Mouse (Mus musculus): ENCODE results near the gene Vps51.

Vps51 gene

GRCm38 (mm10) chr19:6082156-6082555 is 5.1 kb upstream of the Vps51 start, which contains the start of gene Gm28374:
Gm28374 (minus strand) TSS chr19:6082256.
- in situ Hi-C loops (cut with MboI; ENCODE audit: low sequenced_read_pairs) = no loop called here

- in situ Hi-C loops (cut with MboI; ENCODE audit: low sequenced_read_pairs) = no loop called here
Measured at GRCm38 (mm10) chr19:6079983-6080480, 3.0 kb upstream of the Vps51 start, which contains the start of gene Tmem262. Tmem262 (plus strand) TSS chr19:6080033.

- in situ Hi-C loops (cut with MboI; ENCODE audit: low sequenced_read_pairs) = no loop called here
Measured at GRCm38 (mm10) chr19:6073889-6074288, 3.1 kb downstream of the Vps51 start.

- in situ Hi-C loops (cut with MboI; ENCODE audit: low sequenced_read_pairs) = no loop called here
Measured at GRCm38 (mm10) chr19:6071261-6071660, 5.8 kb downstream of the Vps51 start.

- in situ Hi-C loops (cut with MboI; ENCODE audit: low sequenced_read_pairs) = no loop called here
Measured at GRCm38 (mm10) chr19:6070571-6071250, 6.3 kb downstream of the Vps51 start.

- in situ Hi-C loops (cut with MboI; ENCODE audit: low sequenced_read_pairs) = no loop called here
Measured at GRCm38 (mm10) chr19:6069851-6070250, 7.2 kb downstream of the Vps51 start.

- in situ Hi-C loops (cut with MboI; ENCODE audit: low sequenced_read_pairs) = no loop called here
Measured at GRCm38 (mm10) chr19:6068951-6069350, 8.1 kb downstream of the Vps51 start.

GRCm38 (mm10) chr19:6067724-6068415 is 9.2 kb downstream of the Vps51 start, which contains the start of gene Tm7sf2:
Tm7sf2 (minus strand) TSS chr19:6068373.
- in situ Hi-C loops (cut with MboI; ENCODE audit: low sequenced_read_pairs) = no loop called here

- in situ Hi-C loops (cut with MboI; ENCODE audit: low sequenced_read_pairs) = no loop called here
Measured at GRCm38 (mm10) chr19:6067011-6067723, 9.9 kb downstream of the Vps51 start.

GRCm38 (mm10) chr19:6066571-6066970 is 10.5 kb downstream of the Vps51 start:
- in situ Hi-C loops (cut with MboI; ENCODE audit: low sequenced_read_pairs) = no loop called here

- in situ Hi-C loops (cut with MboI; ENCODE audit: low sequenced_read_pairs) = no loop called here
Measured at GRCm38 (mm10) chr19:6063081-6063480, 13.9 kb downstream of the Vps51 start.

GRCm38 (mm10) chr19:6062418-6062817 is 14.6 kb downstream of the Vps51 start:
- in situ Hi-C loops (cut with MboI; ENCODE audit: low sequenced_read_pairs) = no loop called here

- in situ Hi-C loops (cut with MboI; ENCODE audit: low sequenced_read_pairs) = no loop called here
Measured at GRCm38 (mm10) chr19:6061641-6062302, 15.3 kb downstream of the Vps51 start.

GRCm38 (mm10) chr19:6061021-6061533 is 16.0 kb downstream of the Vps51 start, which contains the start of gene Znhit2:
Znhit2 (plus strand) TSS chr19:6061192.
- in situ Hi-C loops (cut with MboI; ENCODE audit: low sequenced_read_pairs) = no loop called here

GRCm38 (mm10) chr19:6058966-6059365 is 18.1 kb downstream of the Vps51 start:
- in situ Hi-C loops (cut with MboI; ENCODE audit: low sequenced_read_pairs) = no loop called here

GRCm38 (mm10) chr19:6058513-6058912 is 18.5 kb downstream of the Vps51 start:
- in situ Hi-C loops (cut with MboI; ENCODE audit: low sequenced_read_pairs) = no loop called here

- in situ Hi-C loops (cut with MboI; ENCODE audit: low sequenced_read_pairs) = no loop called here
Measured at GRCm38 (mm10) chr19:6057313-6058096, 19.5 kb downstream of the Vps51 start, which contains the start of the genes Mrpl49 and Fau. Mrpl49 (minus strand) TSS chr19:6057785. Fau (plus strand) TSS chr19:6057844.

- in situ Hi-C loops (cut with MboI; ENCODE audit: low sequenced_read_pairs) = no loop called here
Measured at GRCm38 (mm10) chr19:6056696-6057095, 20.3 kb downstream of the Vps51 start.

- in situ Hi-C loops (cut with MboI; ENCODE audit: low sequenced_read_pairs) = no loop called here
Measured at GRCm38 (mm10) chr19:6054296-6054695, 22.7 kb downstream of the Vps51 start.

- in situ Hi-C loops (cut with MboI; ENCODE audit: low sequenced_read_pairs) = no loop called here
Measured at GRCm38 (mm10) chr19:6052516-6052915, 24.5 kb downstream of the Vps51 start.

All from CH12F3 (cell line).